Mouse (Mus musculus) heart, postnatal 4 days (tissue): Measurements from ENCODE around the gene Gm2a. TPM values are rescaled to one million over a fixed set of nuclear protein-coding genes. Genes with fewer than 3 reads are reported as not detected.
A peak's percentile ranks its signal among the peaks of the same experiment; 100 is the strongest.
"Not testable (repeated sequence)": the region's sequence is repeated elsewhere in the genome, so short reads cannot be mapped to it uniquely, and the experiment has no call there.

Source experiments
- DNase-seq: peaks from one replicate; pipeline ENCODE4 v3.0.0; 2021
- total RNA-seq, 2 experiments: library from RNA; stranded (reverse); gene quantifications; 2 replicates each; pipeline ENCODE4 v1.2.3; 2021

Gene Gm2a
- total RNA-seq = 10 to 100 TPM; 12.4 to 13.1 TPM

DNA sequence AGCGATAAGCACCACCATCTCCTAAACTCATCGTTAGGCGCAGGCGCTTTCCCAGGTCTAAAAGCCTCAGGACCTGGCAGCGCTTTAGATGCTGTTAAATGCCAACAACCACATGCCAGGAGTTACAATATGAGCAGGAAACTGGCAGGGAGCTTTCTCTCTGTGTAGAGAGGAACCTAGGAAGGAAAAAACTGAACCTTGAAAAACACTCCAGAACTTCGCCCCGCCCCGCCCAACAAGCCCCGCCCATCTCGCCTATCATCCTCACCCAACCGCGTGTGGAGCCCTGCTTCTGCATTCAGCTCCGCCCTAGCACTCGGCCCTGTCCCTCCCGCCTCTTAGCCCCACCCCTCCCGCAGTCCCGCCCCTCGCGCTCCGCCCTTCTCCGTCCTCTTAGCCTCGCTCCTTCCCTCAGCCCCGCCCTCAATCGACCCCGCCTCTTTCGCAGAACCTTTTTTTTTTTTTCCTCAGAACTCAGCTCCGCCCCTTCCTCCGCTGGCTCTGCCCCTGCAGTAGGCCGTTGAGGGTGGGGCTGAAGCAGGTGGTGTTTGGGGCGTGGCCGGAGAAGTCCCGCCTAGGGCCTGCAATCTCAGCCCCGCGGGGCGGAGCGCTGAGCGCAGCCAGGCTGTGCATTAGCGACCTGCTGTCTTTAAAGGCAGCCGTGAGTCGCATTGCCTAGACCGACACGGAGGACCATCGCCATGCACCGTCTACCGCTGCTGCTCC, at the start of gene Gm2a:
Gm2a (plus strand) TSS at position 653 of the 726 bp plus-strand sequence.
- DNase-seq = peak; percentile 94

DNA sequence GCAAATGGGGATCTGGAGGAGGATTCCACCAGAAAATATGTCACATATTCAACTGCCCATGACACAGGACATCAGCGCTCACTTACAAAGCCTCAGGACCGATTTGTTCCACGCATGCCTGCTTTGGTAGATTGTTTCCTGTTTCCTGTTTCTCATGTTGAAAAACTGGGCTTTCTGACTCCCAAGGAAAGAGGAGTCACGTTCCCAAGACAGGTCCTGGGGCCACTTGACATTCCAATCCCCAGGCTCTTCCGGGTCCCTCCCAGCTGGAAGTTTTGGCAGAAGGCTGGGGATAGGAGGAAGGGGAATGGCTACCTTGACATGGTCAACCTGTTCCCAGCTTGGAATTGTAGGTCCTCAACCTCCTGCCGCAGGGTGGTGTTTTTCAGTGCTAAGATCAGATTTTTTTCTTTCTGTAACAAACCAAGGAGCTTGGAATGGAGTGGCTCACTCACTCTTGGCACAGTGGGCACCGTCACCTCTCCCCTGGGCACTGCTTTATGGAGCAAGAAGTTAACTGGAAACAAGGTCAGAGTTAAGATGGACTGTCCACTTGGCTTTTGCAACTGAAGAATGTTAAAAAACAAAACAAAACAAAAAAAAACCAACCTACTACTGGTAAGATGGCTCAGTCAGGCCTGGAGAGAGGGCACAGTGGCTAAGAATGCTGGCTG, 46.9 kb upstream of the Gm2a start:
- DNase-seq = no peak

DNA sequence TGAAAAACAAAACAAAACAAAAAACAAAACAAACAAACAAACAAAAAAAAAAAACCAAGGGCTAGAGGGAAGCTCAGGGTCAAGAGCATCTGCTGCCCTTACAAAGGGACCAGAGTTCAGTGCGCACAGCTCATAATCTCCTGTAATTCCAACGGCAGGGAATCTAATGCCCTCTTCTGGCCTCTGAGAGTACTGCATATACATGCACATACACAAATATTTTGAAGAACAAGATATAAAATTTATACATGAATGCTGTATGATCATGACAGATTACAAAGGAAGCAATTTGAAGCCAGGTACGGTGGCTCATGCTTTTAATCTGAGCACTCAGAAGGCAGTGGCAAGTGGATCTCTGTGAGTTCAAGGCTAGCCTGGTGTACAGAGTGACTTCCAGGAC, 40.4 kb upstream of the Gm2a start:
- no peak for DNase-seq

DNA sequence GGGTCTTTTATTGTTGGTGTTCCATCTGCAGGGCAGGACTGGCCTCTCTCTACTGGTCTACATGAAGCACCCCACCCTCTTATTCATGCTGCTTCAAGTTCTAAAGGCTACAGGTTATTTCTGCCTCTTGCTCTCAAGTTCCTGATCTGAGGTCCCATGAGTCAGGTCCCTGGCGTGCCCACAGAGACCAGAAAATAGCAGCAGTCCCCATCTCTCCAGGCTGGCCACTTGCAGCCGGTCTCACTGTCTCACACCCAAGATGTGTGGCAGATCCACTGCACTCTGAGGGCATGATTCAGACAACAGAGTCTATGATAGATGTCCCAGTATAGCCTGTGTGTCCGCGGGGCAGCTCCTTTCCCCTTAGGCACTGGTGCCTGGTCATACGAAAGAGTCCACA, 37.1 kb upstream of the Gm2a start:
- DNase-seq = no peak

DNA sequence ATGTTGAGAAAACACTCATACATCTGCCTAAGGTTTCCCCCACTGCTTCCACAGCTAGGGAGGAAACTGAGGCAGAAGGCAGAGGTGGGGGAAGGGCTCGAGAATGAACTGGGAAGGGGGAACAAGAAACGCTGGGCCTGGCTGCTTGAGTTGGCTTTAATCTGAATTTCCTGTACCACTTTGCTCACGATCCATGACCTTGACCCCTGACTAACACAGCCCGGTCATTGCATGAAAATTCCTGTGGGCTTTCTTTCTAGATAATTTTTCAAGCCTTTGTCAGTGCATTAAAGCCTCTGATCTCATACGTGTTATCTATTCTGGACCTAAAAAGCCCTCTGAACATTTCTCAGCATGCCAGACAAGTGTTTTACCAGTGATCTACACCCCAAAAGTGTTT, 35.1 kb upstream of the Gm2a start:
- no peak for DNase-seq

DNA sequence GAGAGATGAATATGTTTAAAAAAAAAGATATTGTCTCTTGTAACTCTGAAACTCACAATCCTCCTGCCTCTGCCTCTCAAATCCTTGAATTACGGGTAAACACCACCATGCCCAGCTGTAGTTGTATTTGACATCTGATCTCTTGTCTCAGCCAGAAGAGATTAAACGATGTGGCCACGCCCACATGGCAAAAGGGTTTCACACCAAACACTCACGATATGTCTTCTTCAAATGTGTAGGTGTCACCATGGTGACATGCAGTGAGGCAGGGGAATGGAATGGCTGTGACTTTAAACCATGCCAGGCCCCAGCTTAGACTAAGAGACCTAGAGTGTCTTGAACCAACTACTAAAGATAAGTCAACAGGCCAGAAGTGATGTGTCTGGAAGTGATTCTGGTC, 31.0 kb upstream of the Gm2a start:
- DNase-seq = no peak

DNA sequence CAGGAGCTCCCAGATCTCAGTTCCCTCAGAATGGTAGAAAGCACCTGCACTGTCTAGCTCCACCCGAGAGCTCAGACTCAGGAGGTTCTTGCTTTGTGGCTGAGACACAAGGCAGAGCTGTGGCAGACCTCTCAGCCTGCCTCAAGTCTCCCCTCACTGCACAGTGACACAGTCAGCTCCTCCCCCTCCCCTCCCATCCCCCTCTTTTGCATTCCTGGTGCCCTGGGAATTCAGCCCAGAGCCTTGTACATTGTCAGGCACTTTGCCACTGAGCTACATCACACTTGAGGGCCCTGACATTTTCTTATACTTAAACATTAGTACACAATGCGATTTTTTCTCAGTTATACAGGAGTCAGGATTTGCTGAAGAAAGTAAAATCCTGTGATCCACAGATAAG, 28.9 kb upstream of the Gm2a start:
- DNase-seq = peak; percentile 56

DNA sequence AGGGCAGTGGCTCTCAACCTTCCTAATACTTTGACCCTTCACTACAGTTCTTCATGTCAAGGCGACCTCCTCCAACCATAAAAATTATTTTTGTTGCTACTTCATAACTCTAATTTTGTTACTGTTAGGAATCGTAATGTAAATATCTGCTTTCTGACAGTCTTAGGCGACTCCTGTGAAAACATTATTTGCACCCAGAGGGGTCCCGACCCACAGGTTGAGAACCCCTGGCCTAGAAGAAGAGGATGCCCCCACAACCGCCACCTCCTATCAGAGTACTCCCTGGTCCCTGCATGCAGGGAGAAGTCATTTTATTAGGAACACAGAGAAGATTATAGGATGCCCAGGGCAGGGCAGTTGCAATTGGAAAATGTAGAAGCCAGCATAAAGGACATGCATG, 26.6 kb upstream of the Gm2a start:
- no peak for DNase-seq

DNA sequence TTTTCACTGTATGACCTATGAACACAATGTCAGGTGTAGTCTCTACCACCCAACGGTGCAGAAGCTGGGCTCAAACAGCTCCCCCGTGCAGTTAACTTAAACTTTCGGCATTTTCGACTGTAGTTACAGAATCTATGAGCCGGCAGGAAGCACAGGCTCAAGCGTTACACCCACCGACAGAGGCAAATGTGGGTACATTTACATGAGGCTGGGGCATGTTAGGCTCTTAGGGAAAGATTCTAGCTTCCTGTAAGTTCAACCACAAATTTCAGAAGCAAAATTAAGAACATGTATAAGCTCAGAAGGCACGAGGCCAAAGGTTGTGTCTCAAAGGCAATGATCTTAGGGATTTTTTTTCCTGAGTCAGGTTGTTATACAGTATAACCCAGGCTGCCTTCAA, 25.4 kb upstream of the Gm2a start:
- DNase-seq = no peak

DNA sequence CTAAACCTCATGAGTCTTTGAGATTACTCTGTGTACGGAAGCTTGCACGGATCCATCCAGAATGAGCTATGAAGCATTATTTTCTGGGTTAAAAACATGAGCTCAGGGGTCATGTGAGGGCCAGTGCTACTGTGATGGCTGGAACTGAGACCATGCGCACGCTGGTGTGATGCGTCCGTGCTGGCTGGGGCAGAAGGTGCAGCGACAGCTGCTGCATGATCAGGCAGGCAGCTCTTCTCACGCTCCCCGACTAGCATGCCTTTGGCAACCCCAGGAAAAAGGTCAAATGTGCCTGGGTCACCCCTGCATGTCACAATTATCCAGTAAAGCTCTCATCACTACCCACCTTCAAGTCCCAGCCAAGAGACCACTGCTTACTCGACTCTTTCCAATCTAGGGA, 24.7 kb upstream of the Gm2a start:
- DNase-seq = peak; percentile 27

DNA sequence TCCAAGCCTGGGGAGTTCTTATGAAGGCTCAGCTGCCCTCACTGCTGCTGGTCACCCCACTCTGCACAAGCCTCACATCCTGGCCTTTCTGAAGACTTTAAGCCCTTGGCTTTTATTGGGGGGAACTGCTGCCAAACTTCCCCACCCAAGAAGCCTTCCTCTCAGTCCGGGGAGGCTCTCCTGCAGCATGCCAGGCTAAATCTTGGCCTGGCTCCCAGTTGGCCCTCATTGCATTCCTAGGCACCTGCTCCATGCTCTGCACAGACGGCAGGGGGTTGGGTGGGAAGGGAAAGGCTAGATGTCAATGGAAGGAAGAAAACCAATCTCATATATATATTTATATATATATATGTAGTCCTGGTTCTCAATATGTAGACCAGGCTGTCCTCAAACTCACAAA, 22.3 kb upstream of the Gm2a start:
- DNase-seq = peak; percentile 77

DNA sequence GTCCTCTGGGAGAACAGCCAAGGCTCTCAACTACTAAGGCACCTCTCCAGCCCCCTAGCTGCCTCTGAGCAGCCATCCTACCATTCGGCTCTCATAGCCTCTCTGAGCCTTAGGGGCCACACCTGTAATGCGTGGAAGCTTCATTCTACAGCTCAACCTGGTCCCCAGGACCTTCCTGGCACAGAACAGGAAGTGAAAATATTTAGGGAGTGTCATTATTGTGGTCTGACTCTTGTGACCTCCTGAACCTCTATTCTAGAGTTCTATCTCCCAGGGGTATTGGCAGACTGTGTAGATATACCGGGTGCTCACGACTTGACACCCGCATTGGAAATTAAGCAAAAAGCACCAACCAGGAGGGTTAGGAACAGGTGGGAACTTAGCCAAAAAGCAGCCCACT, 21.7 kb upstream of the Gm2a start:
- DNase-seq = no peak

DNA sequence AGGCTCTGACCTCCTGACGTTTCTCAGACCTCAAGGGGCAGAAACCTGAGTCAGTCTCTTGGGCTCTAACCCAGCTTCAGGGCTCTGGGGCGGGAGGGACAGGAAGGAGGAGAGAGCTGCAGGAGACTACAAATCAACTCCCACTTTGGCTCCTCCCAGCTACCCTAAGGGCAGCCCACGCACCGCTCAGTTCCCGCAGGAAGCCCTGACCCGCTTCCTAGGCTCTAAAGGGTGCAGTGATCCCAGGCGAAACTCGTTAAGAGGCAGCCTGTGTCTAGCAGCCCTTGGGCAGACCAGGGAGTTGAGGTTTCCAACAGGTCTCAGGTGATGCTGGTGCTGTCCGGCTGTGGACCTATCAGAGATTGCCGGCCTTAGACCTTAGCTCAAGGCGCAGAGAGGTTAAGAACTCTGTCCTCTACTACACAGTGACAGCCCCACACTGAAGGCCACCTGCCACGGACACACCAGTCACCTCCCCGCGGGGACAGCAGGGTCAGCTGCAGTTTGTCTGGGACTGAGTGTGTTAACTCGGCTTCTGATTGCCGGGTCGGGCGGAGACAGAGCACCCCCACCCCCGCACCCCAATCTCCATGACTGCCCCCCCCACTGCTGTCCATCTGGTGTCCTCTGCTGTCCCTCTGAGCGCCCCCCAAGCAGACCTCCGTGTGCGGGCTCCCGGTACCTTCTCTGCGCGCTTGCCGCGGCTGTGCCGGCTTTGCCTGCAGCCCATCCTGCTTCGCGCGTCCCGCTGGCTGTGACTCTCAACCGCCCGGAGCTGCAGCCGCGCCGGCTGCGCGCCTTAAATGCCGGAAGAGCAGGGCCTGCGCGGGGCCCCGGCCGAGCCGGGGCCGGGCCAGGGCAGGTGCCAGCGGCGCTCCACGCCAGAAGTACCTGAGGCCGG, 20.3 kb upstream of the Gm2a start, which contains the start of gene Ccdc69:
Ccdc69 (minus strand) TSS at position 801 of the 901 bp plus-strand sequence.
- peak; percentile 68 for DNase-seq

DNA sequence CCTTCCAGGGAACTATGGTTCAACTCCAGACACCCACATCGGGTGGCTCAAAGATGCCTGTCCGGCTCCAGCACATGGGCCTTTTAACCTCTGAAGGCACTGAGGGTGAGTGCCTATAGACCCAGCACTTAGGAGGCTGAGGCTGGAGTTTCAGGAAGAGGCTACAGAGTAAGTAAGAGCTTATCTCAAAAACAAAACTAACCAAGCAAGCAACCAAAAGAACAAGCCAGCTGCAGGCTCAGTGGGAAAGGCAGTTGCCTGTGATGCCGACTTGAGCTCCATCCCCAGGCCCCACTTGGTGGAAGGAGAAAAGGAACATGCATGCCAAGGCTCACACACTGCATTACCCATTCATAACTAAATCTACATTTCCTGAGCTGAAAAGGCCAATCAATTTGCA, 19.4 kb upstream of the Gm2a start:
- no peak for DNase-seq

DNA sequence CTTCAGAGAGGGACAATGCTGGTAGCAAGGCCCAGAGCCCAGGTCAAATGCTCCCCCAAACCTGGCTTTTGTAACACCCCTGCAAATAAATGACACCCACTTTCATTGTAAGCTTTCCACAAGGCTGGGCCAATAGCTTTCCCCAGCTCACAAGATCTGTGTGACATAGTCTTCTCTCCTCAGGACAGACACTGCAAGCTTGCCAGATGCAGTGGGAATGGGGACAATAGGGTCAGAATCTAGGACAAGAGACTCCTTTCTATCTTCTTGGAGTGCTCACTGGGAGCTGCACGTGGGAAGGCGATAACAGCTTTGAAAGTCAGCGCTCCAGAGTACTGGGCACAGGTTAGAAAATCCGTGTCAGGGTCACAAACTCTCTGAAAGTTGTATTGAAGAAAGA, 18.7 kb upstream of the Gm2a start:
- no peak for DNase-seq

DNA sequence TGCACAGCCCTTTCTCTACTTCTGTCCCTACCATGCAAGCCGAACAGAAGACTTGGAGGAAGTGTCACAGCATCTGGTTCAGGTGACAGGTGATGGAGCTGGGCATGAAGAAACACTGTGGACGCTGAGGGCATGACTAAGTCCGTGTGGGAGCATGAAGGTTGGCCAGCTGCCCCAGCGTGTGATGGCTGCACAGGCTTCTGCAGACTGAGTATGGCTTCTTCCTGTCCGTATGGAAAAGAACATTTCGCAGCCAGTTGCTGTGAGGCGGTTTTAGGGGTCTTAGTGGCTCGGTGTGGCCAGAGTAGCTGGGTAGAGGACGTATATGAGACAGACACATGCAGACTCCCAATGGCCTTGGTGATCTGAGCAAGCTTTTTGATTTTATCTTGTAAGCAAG, 16.7 kb upstream of the Gm2a start:
- DNase-seq = no peak

DNA sequence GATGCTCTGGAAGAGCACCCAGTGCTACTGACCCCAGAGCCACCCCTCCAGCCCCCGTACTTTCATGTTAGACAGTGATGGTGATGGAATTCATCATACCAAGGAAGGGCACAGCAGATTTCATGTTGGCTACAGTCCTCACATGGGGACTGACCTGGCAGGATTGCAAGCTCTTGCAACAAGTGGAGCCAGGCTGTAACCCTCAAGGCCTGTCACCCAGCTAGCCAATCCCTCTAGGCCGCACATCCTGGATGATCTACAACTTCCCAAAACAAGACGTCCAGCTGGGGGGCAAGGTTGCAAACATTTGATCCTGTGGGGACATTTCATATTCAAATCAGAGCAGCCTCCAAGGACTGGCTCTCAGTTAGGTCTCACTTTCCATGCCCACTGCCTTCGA, 13.3 kb upstream of the Gm2a start:
- DNase-seq = peak; percentile 19

DNA sequence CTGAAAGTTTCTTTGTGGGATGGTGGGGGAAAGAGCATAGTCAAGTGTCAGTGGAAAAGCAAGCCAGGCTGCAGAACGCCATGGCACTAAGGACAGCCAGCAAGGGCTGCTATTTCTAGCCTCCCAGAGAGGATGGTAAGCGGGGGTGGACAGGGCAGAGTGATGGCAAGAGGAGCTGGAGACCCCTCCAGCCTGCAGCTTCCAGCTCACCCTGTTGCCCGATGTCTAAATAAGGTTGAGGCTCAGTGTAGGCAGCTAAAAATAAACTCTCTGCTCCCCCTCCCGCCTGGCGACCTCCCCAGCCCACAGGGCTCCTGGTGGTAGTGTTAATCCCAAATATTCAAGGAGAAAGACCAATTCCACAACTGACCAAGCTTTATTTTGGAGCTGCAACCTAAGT, 12.5 kb upstream of the Gm2a start:
- DNase-seq = peak; percentile 63

DNA sequence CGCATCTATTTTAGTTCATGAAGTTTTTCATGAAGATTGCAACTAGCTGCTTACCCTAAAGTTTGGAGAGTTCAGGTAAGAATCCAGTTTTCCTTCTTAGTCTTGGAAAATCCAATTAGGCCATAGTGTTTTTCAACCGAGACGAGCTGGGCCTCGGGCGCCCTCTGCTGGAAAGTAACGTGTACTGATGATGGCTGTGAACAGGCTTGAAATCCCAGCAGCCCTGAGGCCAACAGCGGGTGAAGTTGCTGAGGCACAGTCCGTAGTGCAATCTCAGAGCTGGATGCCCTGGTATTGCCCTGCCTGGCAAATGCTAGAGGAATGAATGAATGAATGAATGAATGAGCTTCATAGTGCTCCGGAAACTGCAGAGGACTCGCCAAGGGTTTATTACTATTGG, 10.9 kb upstream of the Gm2a start:
- DNase-seq = peak; percentile 83

DNA sequence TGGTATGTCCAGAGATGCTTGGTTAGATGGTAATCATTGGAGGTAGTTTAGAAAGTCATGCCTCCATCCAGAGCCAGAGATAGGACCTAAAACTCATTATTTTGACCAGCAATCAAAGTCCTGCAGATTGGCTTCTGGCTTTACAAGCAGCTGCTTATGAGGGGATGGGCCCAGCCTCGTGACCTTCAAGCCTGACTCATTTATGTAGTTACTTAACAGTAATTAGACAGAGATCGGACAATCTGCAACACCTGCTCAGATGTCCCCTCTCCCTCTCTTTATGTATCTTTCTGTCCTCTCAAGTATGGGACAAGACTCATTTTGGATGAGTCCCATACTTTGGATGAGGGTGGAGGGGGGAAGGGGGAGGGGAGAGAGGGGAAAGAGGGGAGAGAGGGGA, 8.0 kb upstream of the Gm2a start:
- DNase-seq = no peak

DNA sequence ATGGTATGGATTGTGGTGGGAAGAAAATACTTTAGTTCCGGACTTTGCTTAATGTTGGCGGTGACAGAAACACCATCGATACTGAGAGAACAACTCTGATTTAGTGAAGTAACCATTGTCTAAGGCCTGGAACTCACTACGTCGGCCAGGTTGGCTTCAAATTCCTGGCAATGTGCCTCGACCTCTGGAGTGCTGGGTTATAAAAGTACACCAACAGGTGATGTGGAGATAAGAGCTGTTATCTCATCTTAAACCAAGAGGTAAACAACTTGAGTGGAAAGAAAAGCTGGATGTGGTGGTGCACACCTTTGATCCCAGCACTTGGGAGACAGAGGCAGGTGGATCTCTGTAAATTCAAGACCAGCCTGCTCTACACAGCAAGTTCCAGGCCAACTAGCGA, 4.8 kb upstream of the Gm2a start:
- DNase-seq = no peak

DNA sequence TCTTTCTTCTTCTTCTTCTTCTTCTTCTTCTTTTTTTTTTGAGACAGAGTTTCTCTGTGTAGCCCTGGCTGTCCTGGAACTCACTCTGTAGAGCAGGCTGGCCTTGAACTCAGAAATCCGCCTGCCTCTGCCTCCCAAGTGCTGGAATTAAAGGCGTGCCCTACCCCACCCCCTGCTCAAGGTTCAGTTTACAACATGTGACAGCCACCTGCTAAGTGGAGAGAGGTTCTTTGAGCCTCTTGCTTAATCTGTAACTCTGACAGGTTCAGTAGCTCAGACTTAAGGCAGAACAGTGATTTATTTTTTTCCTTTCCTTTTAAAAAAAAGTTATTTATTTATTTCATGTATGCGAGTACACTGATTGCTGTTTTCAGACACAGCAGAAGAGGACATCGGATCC, 1.6 kb upstream of the Gm2a start:
- not testable (repeated sequence) for DNase-seq

DNA sequence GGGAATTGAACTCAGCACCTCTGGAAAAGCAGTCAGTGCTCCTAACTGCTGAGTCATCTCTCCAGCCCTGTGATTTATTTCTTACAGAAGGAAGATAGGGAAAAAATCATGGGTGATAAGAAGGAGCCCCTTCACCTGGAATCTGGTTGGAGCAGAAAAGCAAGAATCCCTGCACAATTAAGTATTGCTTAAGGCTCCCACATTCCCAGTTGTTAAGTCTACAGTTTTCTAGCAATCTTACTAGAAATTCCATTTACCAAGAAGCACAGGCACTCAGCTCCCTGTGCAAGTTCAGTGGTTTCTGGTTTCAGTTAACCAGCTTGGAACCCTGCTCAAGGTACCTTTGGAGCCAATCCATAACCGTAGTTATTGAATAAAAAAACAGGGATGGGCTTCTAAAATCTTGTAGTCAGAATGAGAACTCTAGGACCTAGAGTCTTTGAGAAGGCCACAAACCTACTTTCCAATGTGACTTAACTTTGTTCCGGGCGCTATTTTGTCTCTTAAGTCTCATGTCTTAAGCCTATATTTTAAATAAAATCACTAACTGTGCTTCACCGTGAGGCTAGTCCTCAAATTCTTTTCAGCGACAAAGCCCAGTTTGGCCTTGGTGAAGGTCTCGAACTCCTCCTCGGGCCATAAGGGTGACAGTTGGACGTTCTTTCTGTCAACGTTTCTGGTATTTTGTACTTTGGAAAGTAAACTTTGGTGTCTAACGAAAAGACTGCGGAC, 1.0 kb upstream of the Gm2a start:
- no peak for DNase-seq
